Mouse (Mus musculus) embryonic facial prominence, embryonic 13.5 days (tissue): ENCODE data around the gene Rassf6. TPM values are rescaled to one million over a fixed set of nuclear protein-coding genes. Genes with fewer than 3 reads are reported as not detected.

Experiments used
- ATAC-seq: fragments of 200-750 bp; cut with Nextera tagmentation; 2 replicates; pipeline ENCODE4 v1.8.0; 2017; ENCODE audit warnings: low read depth; ENCODE audit not compliant: insufficient number of reproducible peaks, insufficient read depth, low FRiP score, low TSS enrichment
- H3K27ac ChIP-seq: fragments of 300-500 bp; sonication (generic); 2 replicates; pipeline ENCODE4 v1.5.1; 2015; ENCODE audit warnings: moderate library complexity, mild to moderate bottlenecking, inconsistent platforms
- H3K27me3 ChIP-seq: fragments of 300-500 bp; sonication (generic); 2 replicates; pipeline ENCODE4 v1.6.1; 2015; ENCODE audit warnings: mild to moderate bottlenecking, inconsistent platforms
- H3K36me3 ChIP-seq: fragments of 300-500 bp; sonication (generic); 2 replicates; pipeline ENCODE4 v1.6.1; 2015; ENCODE audit warnings: mild to moderate bottlenecking, inconsistent platforms
- H3K4me1 ChIP-seq: fragments of 300-500 bp; sonication (generic); 2 replicates; pipeline ENCODE4 v1.6.1; 2015; ENCODE audit warnings: inconsistent platforms
- H3K4me2 ChIP-seq: fragments of 300-500 bp; sonication (generic); 2 replicates; pipeline ENCODE4 v1.6.1; 2015; ENCODE audit warnings: moderate library complexity, mild to moderate bottlenecking, inconsistent platforms
- H3K4me3 ChIP-seq: fragments of 300-500 bp; sonication (generic); 2 replicates; pipeline ENCODE4 v1.5.1; 2015; ENCODE audit warnings: mild to moderate bottlenecking, inconsistent platforms
- H3K9ac ChIP-seq: fragments of 300-500 bp; sonication (generic); 2 replicates; pipeline ENCODE4 v1.6.1; 2015; ENCODE audit warnings: mild to moderate bottlenecking, inconsistent platforms
- H3K9me3 ChIP-seq: fragments of 300-500 bp; sonication (generic); 2 replicates; pipeline ENCODE4 v1.6.1; 2016; ENCODE audit warnings: inconsistent platforms
- WGBS: fragments of 180-500 bp; shearing (Covaris S2); methylation state at CpG from one replicate; pipeline ENCODE4 v1.1.7; 2015; ENCODE audit warnings: mixed read lengths; 5-methylcytosine and 5-hydroxymethylcytosine counted together
- polyA plus RNA-seq: library from polyadenylated mRNA; unstranded; fragments of >200 nt; fragmentation: Nextera tagmentation; extraction: Ambion mirVana; gene quantifications from 2 replicates; pipeline ENCODE4 v1.2.1, GENCODE M21; 2015

The Rassf6 gene
- polyA plus RNA-seq, 1 experiment from 2014 or later: 1.5 TPM

- no peaks in the 10 kb centered on the region for H3K9me3 ChIP-seq
- no peak for ATAC-seq
- no peaks in the 10 kb centered on the region; the same call in 1 of the 2 replicates for H3K27me3 ChIP-seq
- H3K4me2 ChIP-seq: no peak overlapping the region
- no peaks in the 10 kb centered on the region for H3K36me3 ChIP-seq
- no peak overlapping the region for H3K27ac ChIP-seq
- no peak overlapping the region for H3K4me3 ChIP-seq
- 78% methylated on average over 6 of the region's 6 CpGs for WGBS
- H3K4me1 ChIP-seq: no peaks in the 10 kb centered on the region
- no peak overlapping the region for H3K9ac ChIP-seq
Observed at GRCm38 (mm10) chr5:90591936-90592335, 48.5 kb downstream of the Rassf6 start.

- 67% methylated on average over 10 of the region's 10 CpGs for WGBS
- ATAC-seq: no peak
- no peaks in the 10 kb centered on the region for H3K36me3 ChIP-seq
- H3K27ac ChIP-seq: no peak overlapping the region
- no peak overlapping the region for H3K9ac ChIP-seq
- H3K4me1 ChIP-seq: no peaks in the 10 kb centered on the region
- no peaks in the 10 kb centered on the region; the same call in 1 of the 2 replicates for H3K27me3 ChIP-seq
- no peak overlapping the region for H3K4me2 ChIP-seq
- H3K9me3 ChIP-seq: no peaks in the 10 kb centered on the region
- H3K4me3 ChIP-seq: no peak overlapping the region
Observed at GRCm38 (mm10) chr5:90590676-90591075, 49.8 kb downstream of the Rassf6 start.

GRCm38 (mm10) chr5:90588708-90589595 lies 51.5 kb downstream of the Rassf6 start:
- 22% methylated on average over 25 of the region's 25 CpGs for WGBS
- Histone ChIP-seq H3K36me3 (no peaks in the 10 kb centered on the region), H3K4me2 (peak overlapping the region; percentile 61), H3K27ac (no peak overlapping the region), H3K27me3 (no peaks in the 10 kb centered on the region; the same call in 1 of the 2 replicates), H3K9me3 (no peaks in the 10 kb centered on the region), H3K4me3 (peak overlapping the region; percentile 44), H3K4me1 (no peaks in the 10 kb centered on the region), H3K9ac (peak overlapping the region; percentile 67)
- ATAC-seq: no peak

- no peaks in the 10 kb centered on the region for H3K36me3 ChIP-seq
- no peak overlapping the region for H3K27ac ChIP-seq
- H3K9me3 ChIP-seq: no peaks in the 10 kb centered on the region
- H3K4me1 ChIP-seq: no peaks in the 10 kb centered on the region
- H3K9ac ChIP-seq: no peak overlapping the region
- H3K4me2 ChIP-seq: no peak overlapping the region
- H3K27me3 ChIP-seq: no peaks in the 10 kb centered on the region; the same call in 1 of the 2 replicates
- WGBS: 90% methylated on average over 5 of the region's 5 CpGs
- H3K4me3 ChIP-seq: no peak overlapping the region
- no peak for ATAC-seq
Observed at GRCm38 (mm10) chr5:90588104-90588503, 52.4 kb downstream of the Rassf6 start.

- H3K36me3 ChIP-seq: no peaks in the 10 kb centered on the region
- H3K27ac ChIP-seq: no peak overlapping the region
- H3K4me2 ChIP-seq: no peak overlapping the region
- WGBS: 72% methylated on average over 5 of the region's 5 CpGs
- H3K9ac ChIP-seq: no peak overlapping the region
- no peaks in the 10 kb centered on the region for H3K9me3 ChIP-seq
- no peak for ATAC-seq
- H3K4me1 ChIP-seq: no peaks in the 10 kb centered on the region
- no peaks in the 10 kb centered on the region; the same call in 1 of the 2 replicates for H3K27me3 ChIP-seq
- no peak overlapping the region for H3K4me3 ChIP-seq
Observed at GRCm38 (mm10) chr5:90586511-90586910, 53.9 kb downstream of the Rassf6 start.

- H3K36me3 ChIP-seq: no peaks in the 10 kb centered on the region
- 87% methylated on average over 7 of the region's 7 CpGs for WGBS
- no peak for ATAC-seq
- peaks cover 3% of the 10 kb centered on the region; the same call in 1 of the 2 replicates for H3K9me3 ChIP-seq
- H3K4me1 ChIP-seq: no peaks in the 10 kb centered on the region
- no peak overlapping the region for H3K27ac ChIP-seq
- H3K4me2 ChIP-seq: no peak overlapping the region
- H3K9ac ChIP-seq: no peak overlapping the region
- H3K4me3 ChIP-seq: no peak overlapping the region
- no peaks in the 10 kb centered on the region; the same call in 1 of the 2 replicates for H3K27me3 ChIP-seq
Observed at GRCm38 (mm10) chr5:90584799-90585198, 55.7 kb downstream of the Rassf6 start.

- Histone ChIP-seq H3K36me3 (no peaks in the 10 kb centered on the region), H3K4me2 (no peak overlapping the region), H3K27ac (no peak overlapping the region), H3K9ac (no peak overlapping the region), H3K4me3 (no peak overlapping the region), H3K9me3 (peaks cover 3% of the 10 kb centered on the region; the same call in 1 of the 2 replicates), H3K4me1 (no peaks in the 10 kb centered on the region), H3K27me3 (no peaks in the 10 kb centered on the region)
- 87% methylated on average over 6 of the region's 6 CpGs for WGBS
- no peak for ATAC-seq
Observed at GRCm38 (mm10) chr5:90582179-90582578, 58.3 kb downstream of the Rassf6 start.

- Histone ChIP-seq H3K27me3 (no peaks in the 10 kb centered on the region), H3K9ac (no peak overlapping the region), H3K36me3 (no peaks in the 10 kb centered on the region), H3K4me2 (no peak overlapping the region), H3K4me3 (no peak overlapping the region), H3K4me1 (no peaks in the 10 kb centered on the region), H3K27ac (no peak overlapping the region), H3K9me3 (peaks cover 3% of the 10 kb centered on the region; the same call in 1 of the 2 replicates)
- WGBS: 77% methylated on average over 9 of the region's 9 CpGs
- ATAC-seq: no peak
Observed at GRCm38 (mm10) chr5:90579556-90579955, 60.9 kb downstream of the Rassf6 start.

GRCm38 (mm10) chr5:90577751-90578150 lies 62.7 kb downstream of the Rassf6 start:
- Histone ChIP-seq H3K4me3 (no peak overlapping the region), H3K27ac (no peak overlapping the region), H3K36me3 (no peaks in the 10 kb centered on the region), H3K4me2 (no peak overlapping the region), H3K9ac (no peak overlapping the region), H3K4me1 (no peaks in the 10 kb centered on the region), H3K27me3 (no peaks in the 10 kb centered on the region), H3K9me3 (peaks cover 3% of the 10 kb centered on the region; the same call in 1 of the 2 replicates)
- 84% methylated on average over 9 of the region's 9 CpGs for WGBS
- ATAC-seq: no peak

GRCm38 (mm10) chr5:90571216-90571615 lies 69.2 kb downstream of the Rassf6 start:
- Histone ChIP-seq H3K9ac (no peak overlapping the region), H3K27ac (no peak overlapping the region), H3K4me1 (0 out of 2 replicates have a peak, but pooled peaks cover 4% of the 10 kb centered on the region), H3K36me3 (no peaks in the 10 kb centered on the region), H3K4me2 (no peak overlapping the region), H3K4me3 (no peak overlapping the region), H3K9me3 (no peaks in the 10 kb centered on the region), H3K27me3 (no peaks in the 10 kb centered on the region)
- 37% methylated on average over 3 of the region's 3 CpGs for WGBS
- ATAC-seq: no peak

- H3K4me1 ChIP-seq: 0 out of 2 replicates have a peak, but pooled peaks cover 4% of the 10 kb centered on the region
- no peak overlapping the region for H3K4me3 ChIP-seq
- H3K36me3 ChIP-seq: no peaks in the 10 kb centered on the region
- H3K27ac ChIP-seq: no peak overlapping the region
- no peak for ATAC-seq
- no peaks in the 10 kb centered on the region for H3K9me3 ChIP-seq
- H3K27me3 ChIP-seq: no peaks in the 10 kb centered on the region
- H3K4me2 ChIP-seq: no peak overlapping the region
- no peak overlapping the region for H3K9ac ChIP-seq
Observed at GRCm38 (mm10) chr5:90568338-90568737, 72.1 kb downstream of the Rassf6 start.

GRCm38 (mm10) chr5:90567788-90568187 lies 72.7 kb downstream of the Rassf6 start:
- Histone ChIP-seq H3K27ac (no peak overlapping the region), H3K4me1 (0 out of 2 replicates have a peak, but pooled peaks cover 4% of the 10 kb centered on the region), H3K36me3 (no peaks in the 10 kb centered on the region), H3K4me2 (no peak overlapping the region), H3K9ac (no peak overlapping the region), H3K9me3 (no peaks in the 10 kb centered on the region), H3K27me3 (no peaks in the 10 kb centered on the region), H3K4me3 (no peak overlapping the region)
- 73% methylated on average over 5 of the region's 5 CpGs for WGBS
- ATAC-seq: no peak
